Mouse (Mus musculus): ENCODE measurements around the gene Vmn2r62. TPM values are rescaled to one million over a fixed set of nuclear protein-coding genes. Genes with fewer than 3 reads are reported as not detected.

Vmn2r62 gene
- total RNA-seq (2023) = not detected

GRCm38 (mm10) chr7:42793425-42793824 is at the start of gene Vmn2r62:
Gene Vmn2r62, minus strand, starts transcription at chr7:42793525.

GRCm38 (mm10) chr7:42726917-42727316 is 66.4 kb downstream of the Vmn2r62 start, which contains the start of gene Gm17067:
Gene Gm17067, minus strand, starts transcription at chr7:42727017.

Other genes starting within 250 kb of the Vmn2r62 start
- gene Gm21028, start 214.9 kb downstream of the Vmn2r62 start, total RNA-seq (2023) = not detected
- not detected for gene Zfp977, start 201.0 kb downstream of the Vmn2r62 start, total RNA-seq (2023)
- under 1 TPM; 0.64 to 0.86 TPM for gene Zfp976, start 150.9 kb downstream of the Vmn2r62 start, total RNA-seq (2023)
- gene Zfp975, start 100.8 kb downstream of the Vmn2r62 start, total RNA-seq (2023) = 1 to 10 TPM; 1.3 to 1.7 TPM
- not detected for gene Gm17067, start 66.5 kb downstream of the Vmn2r62 start, total RNA-seq (2023)
- not detected for gene Gm2381, start 73.7 kb upstream of the Vmn2r62 start, total RNA-seq (2023)
- not detected for gene Vmn2r63, start 140.3 kb upstream of the Vmn2r62 start, total RNA-seq (2023)
- gene Gm9268, start 225.2 kb upstream of the Vmn2r62 start, total RNA-seq (2023) = not detected